Mouse (Mus musculus): ENCODE data around the gene Zmiz1.

DNA sequence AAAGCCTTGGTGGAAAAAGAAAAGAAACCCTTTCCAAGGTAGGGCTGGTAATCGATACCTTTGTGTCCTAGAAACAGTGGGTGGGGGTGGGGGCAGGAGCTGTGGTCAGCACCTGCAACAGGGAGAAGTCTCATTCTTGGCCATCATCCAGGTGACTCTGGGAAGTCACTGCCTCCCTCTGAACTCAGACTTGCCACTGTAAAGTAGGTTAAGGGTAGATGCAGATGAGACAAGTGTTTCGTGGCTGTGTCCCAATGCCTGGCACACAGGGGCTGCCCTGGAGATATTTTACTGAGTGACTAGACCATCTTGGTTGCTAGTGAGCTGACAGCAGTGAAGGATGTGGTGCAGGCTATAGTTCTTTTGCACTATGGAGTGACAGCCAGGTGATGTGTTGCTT lies 79.5 kb downstream of the Zmiz1 start:
- no peak for TF ChIP-seq POLR2A (IDR thresholded peaks at IDR 0.05; ENCODE audit: borderline replicate concordance, extremely low read depth, low read depth, low read length)
- no peak for TF ChIP-seq CTCF (IDR thresholded peaks at IDR 0.05; ENCODE audit: insufficient read depth, low read length)
